Mouse (Mus musculus) CH12.LX (cell line): Measurements from ENCODE around the gene Fgg. TPM values are rescaled to one million over a fixed set of nuclear protein-coding genes. Genes with fewer than 3 reads are reported as not detected.

Experiments
- DNase-seq: peaks from one replicate; pipeline ENCODE4 v3.0.0-alpha.2; 2013; ENCODE audit errors: extremely low read depth
- H3K27ac ChIP-seq: 2 replicates; pipeline ENCODE4 v1.5.1; 2012; ENCODE audit warnings: low read depth, mild to moderate bottlenecking, control low read depth, moderate library complexity; ENCODE audit not compliant: insufficient read depth
- H3K27me3 ChIP-seq: replicated peaks from 2 replicates; pipeline ENCODE3; 2012; ENCODE audit warnings: inconsistent platforms
- H3K36me3 ChIP-seq, 2 experiments: replicated peaks in 1 of 2; 2 replicates each; pipeline versions ENCODE3 to v1.6.1; 2012; ENCODE audit warnings: inconsistent platforms in 1 of 2, low read length in 1 of 2, mild to moderate bottlenecking in 1 of 2, mixed read lengths in 1 of 2, moderate library complexity in 1 of 2; ENCODE audit not compliant: control insufficient read depth in 1 of 2, insufficient read depth in 1 of 2
- H3K4me1 ChIP-seq, 2 experiments: 2 replicates each; pipeline ENCODE4 v1.6.1; 2012; ENCODE audit warnings: inconsistent platforms in 1 of 2, moderate library complexity in 1 of 2; ENCODE audit not compliant: insufficient read depth in 2 of 2, control insufficient read depth in 1 of 2
- H3K4me2 ChIP-seq: 2 replicates; pipeline ENCODE4 v1.6.1; 2012; ENCODE audit warnings: low read depth, mild to moderate bottlenecking, control low read depth; ENCODE audit not compliant: poor library complexity, insufficient read depth, severe bottlenecking
- H3K4me3 ChIP-seq, 3 experiments: fragments of 150-350 bp in 1 of 3; sonication (generic) in 1 of 3; replicated peaks in 1 of 3; 2 replicates each; pipeline versions ENCODE3 to v1.5.1; 2011 to 2012; ENCODE audit warnings: low read depth in 2 of 3, low read length in 2 of 3, mild to moderate bottlenecking in 2 of 3, moderate library complexity in 2 of 3, control low read depth in 1 of 3, improper control_type of control experiment in 1 of 3, inconsistent platforms in 1 of 3, mixed read lengths in 1 of 3; ENCODE audit not compliant: poor library complexity in 1 of 3
- H3K79me2 ChIP-seq: replicated peaks from 2 replicates; pipeline ENCODE4 v1.6.1; 2012; ENCODE audit warnings: mild to moderate bottlenecking, moderate library complexity; ENCODE audit not compliant: control insufficient read depth, poor library complexity, insufficient read depth, severe bottlenecking; ENCODE audit errors: extremely low read depth
- H3K9ac ChIP-seq: 2 replicates; pipeline ENCODE4 v1.6.1; 2012; ENCODE audit warnings: low read depth, mild to moderate bottlenecking, control low read depth, moderate library complexity; ENCODE audit not compliant: insufficient read depth
- H3K9me3 ChIP-seq: replicated peaks from 2 replicates; pipeline ENCODE3; 2012; ENCODE audit warnings: low read length, inconsistent platforms, mixed read lengths
- CHD2 ChIP-seq: IDR thresholded peaks from 2 replicates; pipeline ENCODE4 v1.6.1; 2011; ENCODE audit warnings: low read length, improper control_type of control experiment
- CTCF ChIP-seq, 2 experiments: IDR thresholded peaks in 1 of 2; conservative IDR thresholded peaks in 1 of 2; 2 replicates each; pipeline ENCODE4 v1.5.1; 2011 to 2012; ENCODE audit warnings: low read depth in 2 of 2, low read length in 2 of 2, improper control_type of control experiment in 1 of 2, inconsistent platforms in 1 of 2, mild to moderate bottlenecking in 1 of 2, moderate library complexity in 1 of 2
- ELF1 ChIP-seq: IDR thresholded peaks from 2 replicates; pipeline ENCODE4 v1.6.1; 2014; ENCODE audit warnings: low read depth, mild to moderate bottlenecking, inconsistent platforms, low read length, improper control_type of control experiment
- EP300 ChIP-seq: IDR thresholded peaks from 2 replicates; pipeline ENCODE4 v1.6.1; 2011; ENCODE audit warnings: low read length, improper control_type of control experiment
- GABPA ChIP-seq: IDR thresholded peaks from 2 replicates; pipeline ENCODE4 v1.6.1; 2012; ENCODE audit warnings: low read depth, low read length, improper control_type of control experiment, inconsistent platforms; ENCODE audit not compliant: insufficient replicate concordance
- HCFC1 ChIP-seq: IDR thresholded peaks from 2 replicates; pipeline ENCODE4 v1.6.1; 2012; ENCODE audit warnings: low read depth, mild to moderate bottlenecking, inconsistent platforms, low read length, improper control_type of control experiment
- IRF4 ChIP-seq: IDR thresholded peaks from 2 replicates; pipeline ENCODE4 v1.6.1; 2014; ENCODE audit warnings: low read depth, mild to moderate bottlenecking, inconsistent platforms, low read length, improper control_type of control experiment
- JUND ChIP-seq: conservative IDR thresholded peaks from 2 replicates; pipeline ENCODE4 v1.6.1; 2011; ENCODE audit warnings: low read depth, low read length, improper control_type of control experiment
- KAT2A ChIP-seq: IDR thresholded peaks from 2 replicates; pipeline ENCODE4 v1.6.1; 2012; ENCODE audit warnings: low read length, improper control_type of control experiment, inconsistent platforms; ENCODE audit not compliant: insufficient replicate concordance
- MAX ChIP-seq: IDR thresholded peaks from 2 replicates; pipeline ENCODE4 v1.6.1; 2011; ENCODE audit warnings: low read length, improper control_type of control experiment
- MYC ChIP-seq: IDR thresholded peaks from 2 replicates; pipeline ENCODE4 v1.6.1; 2011; ENCODE audit warnings: low read depth, mild to moderate bottlenecking, improper control_type of control experiment, low read length
- NELFE ChIP-seq: IDR thresholded peaks from 2 replicates; pipeline ENCODE4 v1.6.1; 2011; ENCODE audit warnings: low read depth, low read length, improper control_type of control experiment
- NRF1 ChIP-seq: IDR thresholded peaks from 2 replicates; pipeline ENCODE4 v1.6.1; 2014; ENCODE audit warnings: low read depth, mild to moderate bottlenecking, inconsistent platforms, low read length, improper control_type of control experiment, moderate library complexity
- PAX5 ChIP-seq: IDR thresholded peaks from 2 replicates; pipeline ENCODE4 v1.6.1; 2012; ENCODE audit warnings: low read length, inconsistent platforms, mixed read lengths
- POLR2AphosphoS2 ChIP-seq: IDR thresholded peaks from 2 replicates; pipeline ENCODE4 v1.6.1; 2011; ENCODE audit warnings: low read depth, low read length, improper control_type of control experiment
- RAD21 ChIP-seq: IDR thresholded peaks from 2 replicates; pipeline ENCODE4 v1.6.1; 2011; ENCODE audit warnings: low read depth, mild to moderate bottlenecking, low read length, improper control_type of control experiment, moderate library complexity
- RCOR1 ChIP-seq: conservative IDR thresholded peaks from 2 replicates; pipeline ENCODE4 v1.6.1; 2012; ENCODE audit warnings: low read depth, mild to moderate bottlenecking, inconsistent platforms, low read length, improper control_type of control experiment
- SMC3 ChIP-seq: IDR thresholded peaks from 2 replicates; pipeline ENCODE4 v1.6.1; 2011; ENCODE audit warnings: low read depth, low read length, improper control_type of control experiment
- TBP ChIP-seq: conservative IDR thresholded peaks from 2 replicates; pipeline ENCODE4 v1.6.1; 2011; ENCODE audit warnings: low read depth, low read length, improper control_type of control experiment
- TCF12 ChIP-seq: IDR thresholded peaks from 2 replicates; pipeline ENCODE4 v1.6.1; 2014; ENCODE audit warnings: low read depth, mild to moderate bottlenecking, inconsistent platforms, low read length, improper control_type of control experiment
- USF1 ChIP-seq: IDR thresholded peaks from 2 replicates; pipeline ENCODE4 v1.6.1; 2014; ENCODE audit warnings: low read depth, mild to moderate bottlenecking, inconsistent platforms, low read length, improper control_type of control experiment
- USF2 ChIP-seq: conservative IDR thresholded peaks from 2 replicates; pipeline ENCODE4 v1.6.1; 2011; ENCODE audit warnings: low read depth, low read length, improper control_type of control experiment
- ZC3H11A ChIP-seq: IDR thresholded peaks from 2 replicates; pipeline ENCODE4 v1.6.1; 2012; ENCODE audit warnings: low read depth, mild to moderate bottlenecking, inconsistent platforms, low read length, improper control_type of control experiment
- ZMIZ1 ChIP-seq: IDR thresholded peaks from 2 replicates; pipeline ENCODE4 v1.6.1; 2012; ENCODE audit warnings: low read depth, mild to moderate bottlenecking, inconsistent platforms, low read length, improper control_type of control experiment
- ZNF384 ChIP-seq: IDR thresholded peaks from 2 replicates; pipeline ENCODE4 v1.6.1; 2012; ENCODE audit warnings: low read depth, low read length, improper control_type of control experiment, inconsistent platforms
- dilution Hi-C: fragments of 300-500 bp; cut with MboI; formaldehyde crosslinking; loops from 2 replicates; pipeline ENCODE4 v1.14.3; 2020; ENCODE audit warnings: low sequenced_read_pairs; ENCODE audit not compliant: extremely low pct_unique_long_range_greater_than_20kb, extremely low pct_ligation_motif_present
- in situ Hi-C: fragments of 300-500 bp; cut with MboI; formaldehyde crosslinking; loops from 3 replicates; pipeline ENCODE4 v1.14.3; 2019; ENCODE audit warnings: low sequenced_read_pairs, low pct_ligation_motif_present, low pct_unique_long_range_greater_than_20kb, mixed read lengths
- polyA plus RNA-seq: library from polyadenylated mRNA; unstranded; fragments of >175 nt; gene quantifications from 2 replicates; pipeline ENCODE4 v1.2.1, GENCODE M21; 2012; ENCODE audit warnings: low read depth; ENCODE audit not compliant: insufficient read length
- total RNA-seq, 2 experiments: library from RNA; depleted of rRNA; stranded (reverse); fragments of 300-350 nt in 1 of 2; fragments of >200 nt in 1 of 2; gene quantifications; 2 replicates each; pipeline ENCODE4 v1.2.3; 2012 to 2014

Gene Fgg
- total and polyA plus RNA-seq, 3 experiments: not detected

DNA sequence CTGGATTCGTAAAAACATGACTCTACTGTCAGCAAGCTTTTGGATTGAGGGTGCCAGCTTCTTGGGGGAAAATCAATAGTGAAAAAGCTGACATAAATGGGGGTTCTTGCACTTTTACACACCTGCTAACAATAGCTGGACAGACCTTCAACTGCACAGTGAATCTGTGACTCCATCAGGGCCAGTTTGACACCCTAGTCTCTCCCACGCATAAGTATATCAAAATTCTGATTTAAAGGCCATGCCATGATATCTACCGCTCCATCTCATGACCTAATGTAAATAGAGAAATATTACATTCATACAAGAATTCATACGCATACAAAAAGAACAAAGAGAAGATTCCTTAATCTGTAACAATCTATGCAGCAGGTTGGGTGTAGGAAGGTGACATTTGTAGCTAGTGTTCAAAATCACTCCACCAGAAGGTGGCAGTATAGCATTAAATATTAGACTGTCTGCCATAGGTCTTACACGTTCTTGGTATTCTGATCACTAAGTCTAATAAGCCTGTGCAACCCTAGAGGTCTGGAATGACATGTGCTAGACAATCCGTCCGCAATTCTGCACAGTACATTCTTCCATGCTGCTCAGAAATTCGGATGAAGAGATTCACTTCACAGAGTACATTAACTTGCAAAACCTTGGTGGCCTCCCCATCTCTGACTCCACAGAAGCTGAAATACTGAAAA, 8.6 kb upstream of the Fgg start:
- H3K79me2 ChIP-seq: no peaks in the 10 kb centered on the region
- no peaks in the 10 kb centered on the region for H3K9me3 ChIP-seq
- in situ Hi-C loops: no loop called here
- no peaks in the 10 kb centered on the region for H3K27me3 ChIP-seq
- no peak overlapping the region for H3K27ac ChIP-seq
- peak; percentile 81 for DNase-seq
- H3K4me1 ChIP-seq: no peaks in the 10 kb centered on the region
- TF ChIP-seq CTCF (conservative IDR thresholded peaks at IDR 0.05 in 1 of 2, IDR thresholded peaks at IDR 0.05 in 1 of 2; ENCODE audit: low read depth in 2 of 2, low read length in 2 of 2): peak; percentile 9 to 86; a peak in 2 of 4 replicates
- peak; percentile 79 for TF ChIP-seq SMC3
- TF ChIP-seq RAD21: peak; percentile 89
- TF ChIP-seq JUND: no peak
- no peak for TF ChIP-seq ZC3H11A
- TF ChIP-seq PAX5: no peak
- TF ChIP-seq MYC: 0 out of 2 replicates have a peak, but pooled peaks have one; percentile 17
- no peak for TF ChIP-seq NRF1
- H3K36me3 ChIP-seq: no peaks in the 10 kb centered on the region
- no peak overlapping the region for H3K9ac ChIP-seq
- H3K4me2 ChIP-seq: no peak overlapping the region
- H3K4me3 ChIP-seq: no peak overlapping the region
- dilution Hi-C loops: no loop called here

DNA sequence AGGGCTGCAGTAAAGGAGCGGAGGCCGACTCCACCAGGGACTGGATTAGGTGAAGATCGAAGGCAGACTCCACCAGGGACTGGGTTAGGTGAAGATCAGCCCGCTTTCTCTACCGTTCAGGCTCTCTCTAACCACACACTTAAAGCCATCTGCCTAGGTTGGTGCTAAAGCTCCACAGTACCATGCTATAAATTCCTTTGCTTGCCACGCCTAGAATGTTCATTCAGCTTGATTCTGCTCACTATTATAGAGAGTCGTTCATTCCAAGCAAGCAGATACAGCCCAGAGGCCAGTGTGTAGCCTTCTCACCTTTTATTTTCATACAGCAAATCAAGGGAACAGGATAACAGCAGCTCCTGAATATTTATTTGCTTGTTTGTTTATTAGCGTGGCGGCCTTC, 7.5 kb upstream of the Fgg start:
- no peak for TF ChIP-seq USF1
- no peak for TF ChIP-seq HCFC1
- TF ChIP-seq TCF12: no peak
- in situ Hi-C loops (loop anchor here (5.0 kb wide), 1 partner anchor 52 kb away; no protein-coding TSS in a partner anchor), dilution Hi-C loops (no loop called here)
- no peak overlapping the region for H3K9ac ChIP-seq
- H3K36me3 ChIP-seq: no peaks in the 10 kb centered on the region
- H3K4me2 ChIP-seq: no peak overlapping the region
- no peak overlapping the region for H3K27ac ChIP-seq
- H3K9me3 ChIP-seq: no peaks in the 10 kb centered on the region
- H3K79me2 ChIP-seq: no peaks in the 10 kb centered on the region
- H3K4me3 ChIP-seq: no peak overlapping the region
- H3K4me1 ChIP-seq: no peaks in the 10 kb centered on the region
- no peaks in the 10 kb centered on the region for H3K27me3 ChIP-seq
- no peak for DNase-seq

DNA sequence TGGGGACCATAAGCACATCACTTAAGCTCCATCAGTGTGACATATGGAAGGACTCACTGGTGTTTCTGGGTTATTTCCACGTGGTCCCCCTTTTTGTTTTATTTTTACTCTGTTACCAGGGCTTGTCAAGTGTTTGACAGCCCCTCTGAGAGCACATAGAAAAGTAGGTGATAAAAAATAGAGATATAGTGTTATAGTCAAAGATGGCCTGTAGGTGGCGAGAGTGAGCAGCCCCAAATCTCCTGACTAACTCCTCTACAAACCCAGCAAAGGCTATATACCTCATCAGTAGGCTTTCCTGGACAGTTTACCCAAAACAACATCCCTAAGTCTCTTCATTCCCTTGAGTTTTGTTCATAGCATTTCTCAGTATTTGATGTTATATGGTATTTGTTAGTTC, 5.3 kb upstream of the Fgg start:
- Histone ChIP-seq H3K79me2 (no peaks in the 10 kb centered on the region), H3K27ac (no peak overlapping the region), H3K4me1 (no peaks in the 10 kb centered on the region), H3K4me3 (no peak overlapping the region), H3K9me3 (no peaks in the 10 kb centered on the region), H3K9ac (no peak overlapping the region), H3K36me3 (no peaks in the 10 kb centered on the region), H3K4me2 (no peak overlapping the region), H3K27me3 (no peaks in the 10 kb centered on the region)
- dilution Hi-C loops (no loop called here), in situ Hi-C loops (loop anchor here (5.0 kb wide), 1 partner anchor 50 kb away; no protein-coding TSS in a partner anchor)
- DNase-seq: peak; percentile 56
- TF ChIP-seq ZNF384 (no peak), RCOR1 (no peak), USF2 (no peak), MAX (no peak), EP300 (no peak), POLR2AphosphoS2 (no peak), TBP (no peak), RAD21 (peak; percentile 40), ZMIZ1 (no peak), MYC (no peak), IRF4 (no peak), GABPA (no peak), CTCF (conservative IDR thresholded peaks at IDR 0.05 in 1 of 2, IDR thresholded peaks at IDR 0.05 in 1 of 2; ENCODE audit: low read depth in 2 of 2, low read length in 2 of 2) (peak; percentile 81 to 82), SMC3 (peak; percentile 81), KAT2A (no peak), NELFE (no peak), CHD2 (no peak), JUND (no peak), USF1 (no peak), ELF1 (no peak)
